Mouse (Mus musculus): ENCODE measurements around the gene Ppp4c. TPM values are rescaled to one million over a fixed set of nuclear protein-coding genes. Genes with fewer than 3 reads are reported as not detected.
A peak's percentile ranks its signal among the peaks of the same experiment; 100 is the strongest.

Ppp4c gene
- polyA plus RNA-seq, 1 experiment: 113 TPM

GRCm38 (mm10) chr7:126796350-126796932 lies 4.1 kb upstream of the Ppp4c start:
- peak in 2 of 3 experiments; percentile 60 to 90 for TF ChIP-seq MYOD1 (IDR thresholded peaks at IDR 0.05; ENCODE audit: control insufficient read depth in 1 of 3, insufficient read length in 2 of 3, low read depth in 2 of 3)
- TF ChIP-seq POLR2AphosphoS2 (IDR thresholded peaks at IDR 0.05; ENCODE audit: insufficient read length, low read depth): peak; percentile 56
- TF ChIP-seq REST (IDR thresholded peaks at IDR 0.05; ENCODE audit: insufficient read depth, insufficient read length): no peak
- TF ChIP-seq USF1 (IDR thresholded peaks at IDR 0.05; ENCODE audit: low read depth): no peak
- no peak for TF ChIP-seq E2F4 (IDR thresholded peaks at IDR 0.05; ENCODE audit: insufficient read depth)
- no peak for TF ChIP-seq SRF (IDR thresholded peaks at IDR 0.05; ENCODE audit: control insufficient read depth, insufficient read length, low read depth)
- no peak for TF ChIP-seq MAX (IDR thresholded peaks at IDR 0.05; ENCODE audit: low read depth)
- peak in 2 of 3 experiments; percentile 50 to 84 for TF ChIP-seq MYOG (IDR thresholded peaks at IDR 0.05; ENCODE audit: control insufficient read depth in 1 of 3, insufficient read depth in 1 of 3, insufficient read length in 2 of 3, low read depth in 2 of 3)
- TF ChIP-seq POLR2A (IDR thresholded peaks at IDR 0.05; ENCODE audit: insufficient read length, low read depth): no peak
- no peak for TF ChIP-seq TCF12 (IDR thresholded peaks at IDR 0.05; ENCODE audit: insufficient read depth, poor library complexity, severe bottlenecking)
- TF ChIP-seq CEBPB (IDR thresholded peaks at IDR 0.05; ENCODE audit: insufficient read depth, poor library complexity, severe bottlenecking): no peak
- TF ChIP-seq TCF3 (IDR thresholded peaks at IDR 0.05; ENCODE audit: insufficient read length, low read depth): peak; percentile 38
- Histone ChIP-seq H3K4me3 (peak overlapping the region; percentile 89), H3K79me2 (ENCODE audit: control insufficient read depth, insufficient read depth) (peaks cover 33% of the 10 kb centered on the region), H3ac (ENCODE audit: control insufficient read depth, insufficient read length) (no peak overlapping the region), H3K27me3 (ENCODE audit: control insufficient read depth, insufficient read depth, insufficient read length) (no peaks in the 10 kb centered on the region), H3K36me3 (ENCODE audit: control insufficient read depth, insufficient read depth) (peaks cover 33% of the 10 kb centered on the region), H3K4me2 (ENCODE audit: low read depth) (peak overlapping the region; percentile 96)

- Histone ChIP-seq H3K27me3 (ENCODE audit: control insufficient read depth, insufficient read depth, insufficient read length) (no peaks in the 10 kb centered on the region), H3K36me3 (ENCODE audit: control insufficient read depth, insufficient read depth) (peaks cover 33% of the 10 kb centered on the region), H3K4me2 (ENCODE audit: low read depth) (peak overlapping the region; percentile 96), H3K79me2 (ENCODE audit: control insufficient read depth, insufficient read depth) (peaks cover 40% of the 10 kb centered on the region), H3K4me3 (peak overlapping the region; percentile 89), H3ac (ENCODE audit: control insufficient read depth, insufficient read length) (no peak overlapping the region)
- TF ChIP-seq TCF12 (IDR thresholded peaks at IDR 0.05; ENCODE audit: insufficient read depth, poor library complexity, severe bottlenecking) (no peak), MYOD1 (IDR thresholded peaks at IDR 0.05; ENCODE audit: control insufficient read depth in 1 of 3, insufficient read length in 2 of 3, low read depth in 2 of 3) (peak in 1 of 3 experiments; percentile 60), MYOG (IDR thresholded peaks at IDR 0.05; ENCODE audit: control insufficient read depth in 1 of 3, insufficient read depth in 1 of 3, insufficient read length in 2 of 3, low read depth in 2 of 3) (peak in 1 of 3 experiments; percentile 54), POLR2A (IDR thresholded peaks at IDR 0.05; ENCODE audit: insufficient read length, low read depth) (peak; percentile 47), POLR2AphosphoS2 (IDR thresholded peaks at IDR 0.05; ENCODE audit: insufficient read length, low read depth) (peak; percentile 44), E2F4 (IDR thresholded peaks at IDR 0.05; ENCODE audit: insufficient read depth) (no peak), CEBPB (IDR thresholded peaks at IDR 0.05; ENCODE audit: insufficient read depth, poor library complexity, severe bottlenecking) (no peak)
Observed at GRCm38 (mm10) chr7:126795387-126796317, 3.4 kb upstream of the Ppp4c start.

DNA sequence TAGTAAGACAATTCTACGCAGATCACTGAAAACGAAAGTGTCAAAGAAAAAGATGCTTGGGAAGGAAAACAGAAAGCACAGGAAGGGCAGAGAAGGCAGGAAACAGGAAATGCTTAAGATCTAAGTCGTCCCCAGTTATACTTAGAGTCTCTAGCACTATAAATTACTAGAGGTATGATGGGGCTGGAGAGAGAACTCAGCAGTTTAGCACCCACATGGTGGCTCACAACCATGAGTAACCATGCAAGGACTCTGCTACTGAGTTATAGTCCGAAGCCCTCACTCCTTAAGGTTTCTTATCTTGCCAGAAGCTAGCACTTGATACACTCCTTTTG lies 1.9 kb upstream of the Ppp4c start:
- Histone ChIP-seq H3ac (ENCODE audit: control insufficient read depth, insufficient read length) (no peak overlapping the region), H3K4me3 (no peak overlapping the region), H3K27me3 (ENCODE audit: control insufficient read depth, insufficient read depth, insufficient read length) (no peaks in the 10 kb centered on the region), H3K79me2 (ENCODE audit: control insufficient read depth, insufficient read depth) (peaks cover 53% of the 10 kb centered on the region), H3K4me2 (ENCODE audit: low read depth) (peak overlapping the region; percentile 96), H3K36me3 (ENCODE audit: control insufficient read depth, insufficient read depth) (peaks cover 38% of the 10 kb centered on the region)
- no peak for TF ChIP-seq TCF3 (IDR thresholded peaks at IDR 0.05; ENCODE audit: insufficient read length, low read depth)
- peak; percentile 35 for TF ChIP-seq POLR2AphosphoS2 (IDR thresholded peaks at IDR 0.05; ENCODE audit: insufficient read length, low read depth)

DNA sequence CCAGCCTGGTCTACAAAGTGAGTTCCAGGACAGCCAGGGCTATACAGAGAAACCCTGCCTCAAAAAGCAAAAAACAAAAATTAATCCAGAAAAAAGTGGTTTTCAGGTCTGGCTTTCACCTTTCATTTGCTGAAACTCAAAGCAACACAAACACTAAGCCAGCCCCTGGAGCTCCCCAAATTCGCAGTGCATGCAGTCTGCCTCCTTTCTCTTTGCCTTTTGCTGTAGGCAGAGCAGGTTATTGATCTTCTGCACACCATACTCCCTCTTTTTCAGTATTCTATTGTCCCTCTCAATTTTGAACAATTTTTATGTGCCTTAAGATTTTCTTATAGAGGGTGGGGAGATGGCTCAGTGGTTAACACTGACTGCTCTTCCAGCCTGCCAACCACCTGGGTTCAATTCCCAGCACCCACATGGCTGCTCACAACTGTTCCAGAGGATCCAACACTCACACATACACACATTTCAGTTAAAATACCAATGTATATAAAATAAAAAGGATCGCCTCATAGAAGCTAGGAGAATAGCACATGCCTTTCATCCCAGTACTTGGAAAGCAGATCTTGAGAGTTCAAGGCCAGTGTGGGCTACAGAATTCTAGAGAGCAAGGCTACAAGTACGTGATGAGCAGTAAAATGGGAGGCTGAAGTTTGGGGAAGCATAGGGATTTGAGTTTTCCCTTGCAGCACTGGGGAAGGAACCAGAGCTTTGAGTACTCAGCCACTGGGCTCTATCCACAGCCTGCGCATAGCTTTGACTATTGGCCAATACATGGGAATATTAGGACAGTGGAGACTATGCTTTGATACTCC lies 1.4 kb upstream of the Ppp4c start:
- TF ChIP-seq SRF (IDR thresholded peaks at IDR 0.05; ENCODE audit: control insufficient read depth, insufficient read length, low read depth) (no peak), CEBPB (IDR thresholded peaks at IDR 0.05; ENCODE audit: insufficient read depth, poor library complexity, severe bottlenecking) (no peak), USF1 (IDR thresholded peaks at IDR 0.05; ENCODE audit: low read depth) (no peak), TCF3 (IDR thresholded peaks at IDR 0.05; ENCODE audit: insufficient read length, low read depth) (no peak), MYOD1 (IDR thresholded peaks at IDR 0.05; ENCODE audit: control insufficient read depth in 1 of 3, insufficient read length in 2 of 3, low read depth in 2 of 3) (no peak), POLR2A (IDR thresholded peaks at IDR 0.05; ENCODE audit: insufficient read length, low read depth) (peak; percentile 32), E2F4 (IDR thresholded peaks at IDR 0.05; ENCODE audit: insufficient read depth) (no peak), POLR2AphosphoS2 (IDR thresholded peaks at IDR 0.05; ENCODE audit: insufficient read length, low read depth) (peak; percentile 82)
- Histone ChIP-seq H3K27me3 (ENCODE audit: control insufficient read depth, insufficient read depth, insufficient read length) (no peaks in the 10 kb centered on the region), H3K4me3 (peak overlapping the region; percentile 65), H3ac (ENCODE audit: control insufficient read depth, insufficient read length) (no peak overlapping the region), H3K79me2 (ENCODE audit: control insufficient read depth, insufficient read depth) (peaks cover 53% of the 10 kb centered on the region), H3K4me2 (ENCODE audit: low read depth) (peak overlapping the region; percentile 96), H3K36me3 (ENCODE audit: control insufficient read depth, insufficient read depth) (peaks cover 39% of the 10 kb centered on the region)
